Mouse (Mus musculus) kidney, postnatal 0 days (tissue): ENCODE results near the gene Hmga1. TPM values are rescaled to one million over a fixed set of nuclear protein-coding genes. Genes with fewer than 3 reads are reported as not detected.
A peak's percentile ranks its signal among the peaks of the same experiment; 100 is the strongest.

Experiments
- ATAC-seq: fragments of 200-750 bp; cut with Nextera tagmentation; replicated peaks from 2 replicates; pipeline ENCODE4 v1.8.0; 2017; ENCODE audit warnings: low read depth, moderate number of reproducible peaks, moderate TSS enrichment, moderate library complexity; ENCODE audit not compliant: low FRiP score
- DNase-seq: peaks from one replicate; pipeline ENCODE4 v3.0.0-alpha.2; 2016; ENCODE audit warnings: low spot score
- H3K27ac ChIP-seq: fragments of 300-500 bp; sonication (generic); 2 replicates; pipeline ENCODE4 v1.5.1; 2014; ENCODE audit warnings: mild to moderate bottlenecking
- H3K27me3 ChIP-seq: fragments of 300-500 bp; sonication (generic); 2 replicates; pipeline ENCODE4 v1.6.1; 2014; ENCODE audit warnings: low read length, mixed read lengths; ENCODE audit not compliant: insufficient read depth
- H3K36me3 ChIP-seq: fragments of 300-500 bp; sonication (generic); 2 replicates; pipeline ENCODE4 v1.6.1; 2014; ENCODE audit warnings: low read length, mixed read lengths; ENCODE audit not compliant: insufficient read depth
- H3K4me1 ChIP-seq: fragments of 300-500 bp; sonication (generic); replicated peaks from 2 replicates; pipeline ENCODE4 v1.6.1; 2014; ENCODE audit warnings: antibody characterized with exemption, low read length, mixed read lengths; ENCODE audit not compliant: insufficient read depth
- H3K4me2 ChIP-seq: fragments of 300-500 bp; sonication (generic); 2 replicates; pipeline ENCODE4 v1.6.1; 2014; ENCODE audit warnings: mild to moderate bottlenecking, low read length, moderate library complexity, mixed read lengths
- H3K4me3 ChIP-seq: fragments of 300-500 bp; sonication (generic); replicated peaks from 2 replicates; pipeline ENCODE4 v1.5.1; 2014; ENCODE audit warnings: low read depth, low read length
- H3K9ac ChIP-seq: fragments of 300-500 bp; sonication (generic); 2 replicates; pipeline ENCODE4 v1.6.1; 2014; ENCODE audit warnings: low read depth, low read length
- H3K9me3 ChIP-seq: fragments of 300-500 bp; sonication (generic); replicated peaks from 2 replicates; pipeline ENCODE4 v1.6.1; 2016; ENCODE audit warnings: low read length, inconsistent platforms, mixed read lengths
- CTCF ChIP-seq: IDR thresholded peaks from 2 replicates; pipeline ENCODE4 v1.5.1; 2016; ENCODE audit warnings: antibody characterized with exemption, low read depth, mild to moderate bottlenecking, moderate library complexity
- WGBS: fragments of 180-500 bp; shearing (Covaris S2); extraction: QIAGEN DNeasy Blood & Tissue Kit; methylation state at CpG from one replicate; pipeline ENCODE4 v1.1.7; 2014; 5-methylcytosine and 5-hydroxymethylcytosine counted together
- polyA plus RNA-seq: library from polyadenylated mRNA; unstranded; fragments of >200 nt; fragmentation: Nextera tagmentation; extraction: Ambion mirVana; gene quantifications from 2 replicates; pipeline ENCODE4 v1.2.1, GENCODE M21; 2015

Hmga1 gene
- polyA plus RNA-seq, 1 experiment from 2014 or later: 131 TPM

- ATAC-seq: no peak
- no peak for DNase-seq
- Histone ChIP-seq H3K36me3 (no peaks in the 10 kb centered on the region), H3K4me1 (no peaks in the 10 kb centered on the region), H3K9me3 (no peaks in the 10 kb centered on the region), H3K9ac (no peak overlapping the region), H3K4me2 (no peak overlapping the region), H3K27ac (no peak overlapping the region), H3K27me3 (no peaks in the 10 kb centered on the region), H3K4me3 (no peak overlapping the region)
- WGBS: 78% methylated on average over 3 of the region's 3 CpGs
- TF ChIP-seq CTCF: no peak
These were observed 14.3 kb upstream of the Hmga1 start for GRCm38 (mm10) chr17:27541984-27542383.

- Histone ChIP-seq H3K4me3 (no peak overlapping the region), H3K27ac (no peak overlapping the region), H3K27me3 (no peaks in the 10 kb centered on the region), H3K36me3 (no peaks in the 10 kb centered on the region), H3K9ac (no peak overlapping the region), H3K4me2 (no peak overlapping the region), H3K9me3 (no peaks in the 10 kb centered on the region), H3K4me1 (0 out of 2 replicates have a peak, but pooled peaks cover 5% of the 10 kb centered on the region)
- 87% methylated on average over 11 of the region's 11 CpGs for WGBS
- DNase-seq (no peak), ATAC-seq (no peak)
- TF ChIP-seq CTCF: no peak
These were observed 11.7 kb upstream of the Hmga1 start for GRCm38 (mm10) chr17:27544551-27544950.

- Histone ChIP-seq H3K4me3 (no peak overlapping the region), H3K27me3 (no peaks in the 10 kb centered on the region), H3K36me3 (no peaks in the 10 kb centered on the region), H3K4me1 (0 out of 2 replicates have a peak, but pooled peaks cover 5% of the 10 kb centered on the region), H3K4me2 (no peak overlapping the region), H3K27ac (no peak overlapping the region), H3K9ac (no peak overlapping the region), H3K9me3 (no peaks in the 10 kb centered on the region)
- WGBS: 49% methylated on average over 12 of the region's 12 CpGs
- no peak for DNase-seq
- ATAC-seq: no peak
- no peak for TF ChIP-seq CTCF
These were observed 10.3 kb upstream of the Hmga1 start for GRCm38 (mm10) chr17:27545991-27546390.

GRCm38 (mm10) chr17:27546574-27547085, 9.7 kb upstream of the Hmga1 start:
- no peak overlapping the region for H3K9ac ChIP-seq
- H3K4me2 ChIP-seq: no peak overlapping the region
- H3K27me3 ChIP-seq: no peaks in the 10 kb centered on the region
- no peaks in the 10 kb centered on the region for H3K36me3 ChIP-seq
- no peak overlapping the region for H3K27ac ChIP-seq
- DNase-seq (no peak), ATAC-seq (no peak)
- 0 out of 2 replicates have a peak, but pooled peaks cover 5% of the 10 kb centered on the region for H3K4me1 ChIP-seq
- no peak for TF ChIP-seq CTCF
- H3K4me3 ChIP-seq: no peak overlapping the region
- no peaks in the 10 kb centered on the region for H3K9me3 ChIP-seq
- WGBS: 74% methylated on average over 7 of the region's 7 CpGs

- H3K27me3 ChIP-seq: no peaks in the 10 kb centered on the region
- ATAC-seq (peak; percentile 30; the same call in 1 of the 2 replicates), DNase-seq (no peak)
- H3K9me3 ChIP-seq: no peaks in the 10 kb centered on the region
- TF ChIP-seq CTCF: no peak
- H3K36me3 ChIP-seq: no peaks in the 10 kb centered on the region
- 0 out of 2 replicates have a peak, but pooled peaks cover 5% of the 10 kb centered on the region for H3K4me1 ChIP-seq
- H3K4me3 ChIP-seq: no peak overlapping the region
- no peak overlapping the region for H3K4me2 ChIP-seq
- 54% methylated on average over 9 of the region's 9 CpGs for WGBS
- no peak overlapping the region for H3K9ac ChIP-seq
- no peak overlapping the region for H3K27ac ChIP-seq
These were observed 8.9 kb upstream of the Hmga1 start for GRCm38 (mm10) chr17:27547253-27547868.

GRCm38 (mm10) chr17:27549234-27549633, 7.1 kb upstream of the Hmga1 start:
- WGBS: 53% methylated on average over 8 of the region's 8 CpGs
- no peak for TF ChIP-seq CTCF
- no peak overlapping the region for H3K27ac ChIP-seq
- no peaks in the 10 kb centered on the region for H3K27me3 ChIP-seq
- DNase-seq: no peak
- H3K36me3 ChIP-seq: no peaks in the 10 kb centered on the region
- H3K9me3 ChIP-seq: no peaks in the 10 kb centered on the region
- H3K4me1 ChIP-seq: 0 out of 2 replicates have a peak, but pooled peaks cover 5% of the 10 kb centered on the region
- no peak overlapping the region for H3K4me2 ChIP-seq
- no peak for ATAC-seq
- no peak overlapping the region for H3K9ac ChIP-seq
- H3K4me3 ChIP-seq: no peak overlapping the region
